Mouse (Mus musculus) WW6 (cell line): ENCODE data around the gene Ypel1.

ENCODE experiments used
- DNase-seq: peaks from one replicate; pipeline ENCODE4 v3.0.0-alpha.2; 2013; ENCODE audit warnings: low read depth, low spot score

The Ypel1 gene

GRCm38 (mm10) chr16:17086669-17087193, 17.2 kb downstream of the Ypel1 start:
- DNase-seq, result no peak

- DNase-seq, result no peak
These were observed 18.9 kb downstream of the Ypel1 start for GRCm38 (mm10) chr16:17088346-17088745.

- no peak for DNase-seq
These were observed 27.4 kb downstream of the Ypel1 start for GRCm38 (mm10) chr16:17096938-17097337.

GRCm38 (mm10) chr16:17102630-17103220, 33.2 kb downstream of the Ypel1 start:
- no peak for DNase-seq

- DNase-seq, result no peak
These were observed 35.1 kb downstream of the Ypel1 start for GRCm38 (mm10) chr16:17104600-17104999.

- peak; percentile 52 for DNase-seq
These were observed 41.6 kb downstream of the Ypel1 start, which contains the start of gene Ppil2 for GRCm38 (mm10) chr16:17110771-17111743. Gene Ppil2, minus strand, starts transcription at chr16:17111257.

GRCm38 (mm10) chr16:17117309-17117799, 47.9 kb downstream of the Ypel1 start:
- DNase-seq, result no peak

- DNase-seq, result no peak
These were observed 52.1 kb downstream of the Ypel1 start for GRCm38 (mm10) chr16:17121569-17121968.

- no peak for DNase-seq
These were observed 54.8 kb downstream of the Ypel1 start for GRCm38 (mm10) chr16:17124119-17124870.

- DNase-seq, result no peak
These were observed 55.5 kb downstream of the Ypel1 start, which contains the start of gene 2610318N02Rik for GRCm38 (mm10) chr16:17124871-17125520. Gene 2610318N02Rik, minus strand, starts transcription at chr16:17125167.

- no peak for DNase-seq
These were observed 57.8 kb downstream of the Ypel1 start for GRCm38 (mm10) chr16:17127292-17127691.

GRCm38 (mm10) chr16:17131191-17132088, 61.9 kb downstream of the Ypel1 start:
- DNase-seq, result no peak

GRCm38 (mm10) chr16:17132089-17132905, 62.8 kb downstream of the Ypel1 start, which contains the start of gene Sdf2l1:
Gene Sdf2l1, minus strand, starts transcription at chr16:17132383.
- DNase-seq, result peak; percentile 94

- DNase-seq, result no peak
These were observed 63.4 kb downstream of the Ypel1 start for GRCm38 (mm10) chr16:17132906-17133200.
